Mouse (Mus musculus): ENCODE data around the gene Rnf220.

DNA sequence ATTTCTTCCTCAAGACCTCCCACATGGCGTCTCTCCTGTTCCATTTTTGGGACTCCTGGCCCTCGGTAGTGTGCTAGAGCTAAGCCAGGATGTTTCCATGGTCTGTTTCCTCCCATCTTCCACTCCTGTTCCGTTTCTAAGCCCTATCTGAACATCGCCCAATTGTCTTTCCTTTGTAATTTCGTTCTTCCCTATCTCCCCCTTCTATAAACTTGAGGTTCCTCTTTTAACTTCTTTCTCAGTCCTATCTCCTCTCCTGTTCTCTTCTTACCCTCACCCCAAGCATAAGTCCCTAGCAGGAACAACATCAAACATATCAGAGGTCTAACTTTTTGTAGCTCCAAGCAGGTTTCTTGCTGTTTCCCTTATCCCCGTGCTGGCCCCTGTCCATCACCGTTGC lies 40.1 kb upstream of the Rnf220 start:
- TF ChIP-seq POLR2A (IDR thresholded peaks at IDR 0.05; ENCODE audit: low read depth, low read length) (no peak), ZC3H11A (IDR thresholded peaks at IDR 0.05; ENCODE audit: low read depth, low read length) (no peak), KAT2A (IDR thresholded peaks at IDR 0.05; ENCODE audit: insufficient replicate concordance, low read length) (no peak), BHLHE40 (IDR thresholded peaks at IDR 0.05; ENCODE audit: low read depth, low read length) (no peak), CTCF (conservative IDR thresholded peaks at IDR 0.05 in 1 of 2, IDR thresholded peaks at IDR 0.05 in 1 of 2; ENCODE audit: low read depth in 2 of 2, low read length in 2 of 2) (no peak)

All from CH12.LX (cell line).